Mouse (Mus musculus): Measurements from ENCODE around the gene Pid1. TPM values are rescaled to one million over a fixed set of nuclear protein-coding genes. Genes with fewer than 3 reads are reported as not detected.

Pid1 gene
- polyA plus RNA-seq, 1 experiment from 2014 or later = 107 TPM

- Histone ChIP-seq H3K9ac (ENCODE audit: low read depth, low read length) (no peak overlapping the region), H3K9me3 (ENCODE audit: control insufficient read depth, low read length) (no peaks in the 10 kb centered on the region), H3K36me3 (ENCODE audit: control insufficient read depth, insufficient read depth, low read length) (no peaks in the 10 kb centered on the region), H3K4me1 (ENCODE audit: control insufficient read depth, insufficient read depth, low read depth, low read length) (no peaks in the 10 kb centered on the region), H3K27me3 (replicated peaks; ENCODE audit: control insufficient read depth, insufficient read depth, low read length) (no peaks in the 10 kb centered on the region), H3K4me3 (ENCODE audit: low read length) (no peak overlapping the region), H3K4me2 (ENCODE audit: low read length) (no peak overlapping the region), H3K27ac (ENCODE audit: low read depth, low read length) (no peak overlapping the region)
- 81% methylated on average over 5 of the region's 5 CpGs for WGBS
- no peak for ATAC-seq
Measured at GRCm38 (mm10) chr1:84189446-84189845, 174.5 kb downstream of the Pid1 start.

- no peaks in the 10 kb centered on the region for H3K4me1 ChIP-seq (ENCODE audit: control insufficient read depth, insufficient read depth, low read depth, low read length)
- no peak overlapping the region for H3K4me2 ChIP-seq (ENCODE audit: low read length)
- ATAC-seq = no peak
- WGBS = 74% methylated on average over 4 of the region's 4 CpGs
- no peaks in the 10 kb centered on the region for H3K36me3 ChIP-seq (ENCODE audit: control insufficient read depth, insufficient read depth, low read length)
- no peak overlapping the region for H3K27ac ChIP-seq (ENCODE audit: low read depth, low read length)
- no peak overlapping the region for H3K9ac ChIP-seq (ENCODE audit: low read depth, low read length)
- H3K27me3 ChIP-seq (replicated peaks; ENCODE audit: control insufficient read depth, insufficient read depth, low read length) = no peaks in the 10 kb centered on the region
- no peak overlapping the region for H3K4me3 ChIP-seq (ENCODE audit: low read length)
- no peaks in the 10 kb centered on the region for H3K9me3 ChIP-seq (ENCODE audit: control insufficient read depth, low read length)
Measured at GRCm38 (mm10) chr1:84186756-84187437, 177.1 kb downstream of the Pid1 start.

- ATAC-seq = no peak
Measured at GRCm38 (mm10) chr1:84177696-84178095, 186.3 kb downstream of the Pid1 start.

GRCm38 (mm10) chr1:84177033-84177432, 186.9 kb downstream of the Pid1 start:
- peaks cover 5% of the 10 kb centered on the region for H3K4me1 ChIP-seq (ENCODE audit: control insufficient read depth, insufficient read depth, low read depth, low read length)
- no peaks in the 10 kb centered on the region for H3K36me3 ChIP-seq (ENCODE audit: control insufficient read depth, insufficient read depth, low read length)
- no peak overlapping the region for H3K4me3 ChIP-seq (ENCODE audit: low read length)
- H3K4me2 ChIP-seq (ENCODE audit: low read length) = no peak overlapping the region
- H3K9me3 ChIP-seq (ENCODE audit: control insufficient read depth, low read length) = no peaks in the 10 kb centered on the region
- H3K27me3 ChIP-seq (replicated peaks; ENCODE audit: control insufficient read depth, insufficient read depth, low read length) = no peaks in the 10 kb centered on the region
- peak overlapping the region; percentile 63 for H3K27ac ChIP-seq (ENCODE audit: low read depth, low read length)
- ATAC-seq = peak; percentile 73
- no peak overlapping the region for H3K9ac ChIP-seq (ENCODE audit: low read depth, low read length)
- 6% methylated on average over 2 of the region's 2 CpGs for WGBS

More at GRCm38 (mm10) chr1:84177696-84178095, 186.3 kb downstream of the Pid1 start:
- no peak overlapping the region for H3K27ac ChIP-seq (ENCODE audit: low read depth, low read length)
- H3K4me1 ChIP-seq (ENCODE audit: control insufficient read depth, insufficient read depth, low read depth, low read length) = peaks cover 5% of the 10 kb centered on the region
- H3K36me3 ChIP-seq (ENCODE audit: control insufficient read depth, insufficient read depth, low read length) = no peaks in the 10 kb centered on the region
- H3K9me3 ChIP-seq (ENCODE audit: control insufficient read depth, low read length) = no peaks in the 10 kb centered on the region
- H3K9ac ChIP-seq (ENCODE audit: low read depth, low read length) = no peak overlapping the region
- 76% methylated on average over 1 of the region's 1 CpGs for whole genome bisulfite sequencing
- no peaks in the 10 kb centered on the region for H3K27me3 ChIP-seq (replicated peaks; ENCODE audit: control insufficient read depth, insufficient read depth, low read length)
- H3K4me3 ChIP-seq (ENCODE audit: low read length) = no peak overlapping the region
- H3K4me2 ChIP-seq (ENCODE audit: low read length) = no peak overlapping the region

- WGBS = 62% methylated on average over 6 of the region's 6 CpGs
- Histone ChIP-seq H3K27me3 (replicated peaks; ENCODE audit: control insufficient read depth, insufficient read depth, low read length) (no peaks in the 10 kb centered on the region), H3K27ac (ENCODE audit: low read depth, low read length) (no peak overlapping the region)
Measured at GRCm38 (mm10) chr1:84172941-84173340, 191.0 kb downstream of the Pid1 start.

GRCm38 (mm10) chr1:84157790-84158189, 206.2 kb downstream of the Pid1 start:
- Histone ChIP-seq H3K27ac (ENCODE audit: low read depth, low read length) (no peak overlapping the region), H3K9me3 (ENCODE audit: control insufficient read depth, low read length) (no peaks in the 10 kb centered on the region), H3K27me3 (replicated peaks; ENCODE audit: control insufficient read depth, insufficient read depth, low read length) (no peaks in the 10 kb centered on the region), H3K36me3 (ENCODE audit: control insufficient read depth, insufficient read depth, low read length) (no peaks in the 10 kb centered on the region), H3K9ac (ENCODE audit: low read depth, low read length) (no peak overlapping the region), H3K4me3 (ENCODE audit: low read length) (no peak overlapping the region), H3K4me2 (ENCODE audit: low read length) (no peak overlapping the region), H3K4me1 (ENCODE audit: control insufficient read depth, insufficient read depth, low read depth, low read length) (peaks cover 5% of the 10 kb centered on the region)
- no peak for ATAC-seq
- 92% methylated on average over 3 of the region's 3 CpGs for WGBS

More at GRCm38 (mm10) chr1:84172941-84173340, 191.0 kb downstream of the Pid1 start:
- peaks cover 5% of the 10 kb centered on the region for H3K4me1 ChIP-seq (ENCODE audit: control insufficient read depth, insufficient read depth, low read depth, low read length)
- no peaks in the 10 kb centered on the region for H3K9me3 ChIP-seq (ENCODE audit: control insufficient read depth, low read length)
- H3K4me3 ChIP-seq (ENCODE audit: low read length) = no peak overlapping the region
- H3K4me2 ChIP-seq (ENCODE audit: low read length) = no peak overlapping the region
- H3K36me3 ChIP-seq (ENCODE audit: control insufficient read depth, insufficient read depth, low read length) = no peaks in the 10 kb centered on the region
- ATAC-seq = no peak
- H3K9ac ChIP-seq (ENCODE audit: low read depth, low read length) = no peak overlapping the region

- no peaks in the 10 kb centered on the region for H3K36me3 ChIP-seq (ENCODE audit: control insufficient read depth, insufficient read depth, low read length)
- no peak overlapping the region; the same call in 1 of the 2 replicates for H3K27ac ChIP-seq (ENCODE audit: low read depth, low read length)
- ATAC-seq = peak; percentile 75; the same call in 1 of the 2 replicates
- H3K27me3 ChIP-seq (replicated peaks; ENCODE audit: control insufficient read depth, insufficient read depth, low read length) = no peaks in the 10 kb centered on the region
- H3K4me2 ChIP-seq (ENCODE audit: low read length) = 0 out of 2 replicates have a peak overlapping the region, but pooled peaks have one; percentile 7
- 0 out of 2 replicates have a peak, but pooled peaks cover 2% of the 10 kb centered on the region for H3K9me3 ChIP-seq (ENCODE audit: control insufficient read depth, low read length)
- WGBS = 16% methylated on average over 2 of the region's 2 CpGs
- no peak overlapping the region for H3K9ac ChIP-seq (ENCODE audit: low read depth, low read length)
- H3K4me3 ChIP-seq (ENCODE audit: low read length) = no peak overlapping the region
- peaks cover 5% of the 10 kb centered on the region for H3K4me1 ChIP-seq (ENCODE audit: control insufficient read depth, insufficient read depth, low read depth, low read length)
Measured at GRCm38 (mm10) chr1:84155585-84155930, 208.4 kb downstream of the Pid1 start.

- H3K4me2 ChIP-seq (ENCODE audit: low read length) = peak overlapping the region; percentile 7; the same call in 1 of the 2 replicates
- H3K9ac ChIP-seq (ENCODE audit: low read depth, low read length) = peak overlapping the region; percentile 22; the same call in 1 of the 2 replicates
- WGBS = 52% methylated on average over 12 of the region's 12 CpGs
- 0 out of 2 replicates have a peak, but pooled peaks cover 2% of the 10 kb centered on the region for H3K9me3 ChIP-seq (ENCODE audit: control insufficient read depth, low read length)
- H3K27ac ChIP-seq (ENCODE audit: low read depth, low read length) = peak overlapping the region; percentile 17; the same call in 1 of the 2 replicates
- H3K36me3 ChIP-seq (ENCODE audit: control insufficient read depth, insufficient read depth, low read length) = no peaks in the 10 kb centered on the region
- H3K27me3 ChIP-seq (replicated peaks; ENCODE audit: control insufficient read depth, insufficient read depth, low read length) = no peaks in the 10 kb centered on the region
- peak; percentile 76; the same call in 1 of the 2 replicates for ATAC-seq
- no peak overlapping the region for H3K4me3 ChIP-seq (ENCODE audit: low read length)
- peaks cover 5% of the 10 kb centered on the region for H3K4me1 ChIP-seq (ENCODE audit: control insufficient read depth, insufficient read depth, low read depth, low read length)
Measured at GRCm38 (mm10) chr1:84154725-84155584, 209.0 kb downstream of the Pid1 start.

GRCm38 (mm10) chr1:84153943-84154342, 210.0 kb downstream of the Pid1 start:
- Histone ChIP-seq H3K36me3 (ENCODE audit: control insufficient read depth, insufficient read depth, low read length) (no peaks in the 10 kb centered on the region), H3K9ac (ENCODE audit: low read depth, low read length) (no peak overlapping the region), H3K4me2 (ENCODE audit: low read length) (no peak overlapping the region), H3K4me1 (ENCODE audit: control insufficient read depth, insufficient read depth, low read depth, low read length) (peaks cover 5% of the 10 kb centered on the region), H3K27me3 (replicated peaks; ENCODE audit: control insufficient read depth, insufficient read depth, low read length) (no peaks in the 10 kb centered on the region), H3K4me3 (ENCODE audit: low read length) (no peak overlapping the region), H3K9me3 (ENCODE audit: control insufficient read depth, low read length) (0 out of 2 replicates have a peak, but pooled peaks cover 2% of the 10 kb centered on the region), H3K27ac (ENCODE audit: low read depth, low read length) (no peak overlapping the region)
- ATAC-seq = no peak
- 62% methylated on average over 4 of the region's 4 CpGs for WGBS
